Mouse (Mus musculus) embryonic fibroblast, embryonic 13.5 days (primary cell): Measurements from ENCODE around the gene Hipk2.

Experiments
- CTCF ChIP-seq: IDR thresholded peaks from 2 replicates; pipeline ENCODE4 v1.5.1; 2011; ENCODE audit warnings: mild to moderate bottlenecking, control low read depth, low read length, moderate library complexity, borderline replicate concordance; ENCODE audit not compliant: insufficient read depth
- POLR2A ChIP-seq: IDR thresholded peaks from 2 replicates; pipeline ENCODE4 v1.6.1; 2011; ENCODE audit warnings: low read depth, mild to moderate bottlenecking, control low read depth, low read length, moderate library complexity

- TF ChIP-seq CTCF (no peak), POLR2A (no peak)
Observed at GRCm38 (mm10) chr6:38741024-38741423, 134.9 kb downstream of the Hipk2 start.
